Mouse (Mus musculus): ENCODE results near the gene Nsd1. TPM values are rescaled to one million over a fixed set of nuclear protein-coding genes. Genes with fewer than 3 reads are reported as not detected.

Nsd1 gene
- polyA plus RNA-seq, 1 experiment from 2014 or later, result 13.3 TPM

DNA sequence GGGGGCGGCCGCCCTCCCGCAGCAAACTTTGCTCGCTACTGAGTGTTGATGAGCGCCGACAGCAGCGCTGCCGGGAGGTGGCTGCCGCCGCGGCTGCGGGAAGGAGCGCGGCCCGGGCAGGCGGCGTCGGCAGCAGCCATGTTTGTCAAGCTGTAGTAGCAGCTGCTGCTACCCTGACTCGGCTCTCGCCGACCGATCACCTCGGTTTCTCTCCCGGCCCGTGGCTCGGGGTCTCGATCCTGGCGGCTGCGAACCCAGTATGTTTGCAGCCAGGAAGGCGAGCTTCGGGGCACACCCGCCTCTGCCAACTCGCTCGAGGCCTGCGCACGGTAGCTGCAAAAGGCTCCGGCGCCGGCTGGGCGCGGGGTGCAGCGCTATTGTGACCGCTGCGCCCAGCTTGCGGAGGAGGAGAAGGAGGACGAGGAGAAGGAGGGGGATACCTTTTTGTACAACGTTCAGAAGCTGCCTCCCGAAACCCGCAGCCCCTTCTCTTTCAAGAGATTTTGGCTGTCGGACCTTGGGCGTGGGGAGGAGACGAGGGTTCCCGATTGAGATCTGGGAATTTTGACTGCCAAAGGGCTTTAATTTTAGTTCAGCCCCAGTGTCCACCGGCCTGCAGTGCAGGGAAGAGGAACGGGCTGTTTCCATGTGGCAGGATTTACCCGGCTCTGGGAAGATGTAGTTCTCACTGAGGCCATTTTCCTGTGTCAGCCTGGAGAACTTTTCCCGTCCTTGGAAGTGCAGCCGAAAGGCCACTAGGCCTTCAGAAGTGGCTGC lies 3.0 kb downstream of the Nsd1 start:
- peaks cover 75% of the 10 kb centered on the region for H3K4me1 ChIP-seq (replicated peaks)
- peak overlapping the region; percentile 93 for H3K27ac ChIP-seq (replicated peaks)
- peaks cover 38% of the 10 kb centered on the region for H3K36me3 ChIP-seq (replicated peaks)
- H3K9me3 ChIP-seq (replicated peaks), result no peaks in the 10 kb centered on the region
- peak overlapping the region; percentile 86 for H3K4me3 ChIP-seq (replicated peaks)
- H3K9ac ChIP-seq, result peak overlapping the region; percentile 93
- H3K4me2 ChIP-seq, result peak overlapping the region; percentile 100
- under 1% methylated on average over 58 of the region's 58 CpGs for WGBS (ENCODE audit: insufficient replicate concordance)
- ATAC-seq (ENCODE audit: insufficient read depth), result no peak; the same call in 1 of the 2 replicates
- 0 out of 2 replicates have a peak, but pooled peaks cover 3% of the 10 kb centered on the region for H3K27me3 ChIP-seq

DNA sequence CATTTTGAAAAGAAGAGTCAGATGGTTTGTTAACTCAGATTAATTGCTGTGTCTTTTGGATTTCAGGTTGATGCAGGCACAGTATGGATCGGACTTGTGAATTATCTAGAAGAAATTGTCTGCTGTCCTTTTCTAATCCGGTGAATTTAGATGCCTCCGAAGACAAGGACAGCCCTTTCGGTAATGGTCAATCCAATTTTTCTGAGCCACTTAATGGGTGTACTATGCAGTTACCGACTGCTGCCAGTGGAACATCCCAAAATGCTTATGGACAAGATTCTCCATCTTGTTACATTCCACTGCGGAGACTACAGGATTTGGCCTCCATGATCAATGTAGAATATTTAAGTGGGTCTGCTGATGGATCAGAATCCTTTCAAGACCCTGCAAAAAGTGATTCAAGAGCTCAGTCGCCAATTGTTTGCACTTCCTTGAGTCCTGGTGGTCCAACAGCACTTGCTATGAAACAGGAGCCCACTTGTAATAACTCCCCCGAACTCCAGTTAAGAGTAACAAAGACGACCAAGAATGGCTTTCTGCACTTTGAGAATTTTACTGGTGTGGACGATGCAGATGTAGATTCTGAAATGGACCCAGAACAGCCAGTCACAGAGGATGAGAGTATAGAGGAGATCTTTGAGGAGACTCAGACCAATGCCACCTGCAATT lies 3.7 kb downstream of the Nsd1 start:
- Histone ChIP-seq H3K9ac (peak overlapping the region; percentile 93), H3K27ac (replicated peaks) (peak overlapping the region; percentile 93; the same call in 1 of the 2 replicates), H3K4me3 (replicated peaks) (peak overlapping the region; percentile 86), H3K9me3 (replicated peaks) (no peaks in the 10 kb centered on the region), H3K4me1 (replicated peaks) (peaks cover 80% of the 10 kb centered on the region), H3K27me3 (0 out of 2 replicates have a peak, but pooled peaks cover 3% of the 10 kb centered on the region), H3K4me2 (peak overlapping the region; percentile 100), H3K36me3 (replicated peaks) (peaks cover 44% of the 10 kb centered on the region)
- no peak for ATAC-seq (ENCODE audit: insufficient read depth)
- WGBS (ENCODE audit: insufficient replicate concordance), result 55% methylated on average over 10 of the region's 10 CpGs

DNA sequence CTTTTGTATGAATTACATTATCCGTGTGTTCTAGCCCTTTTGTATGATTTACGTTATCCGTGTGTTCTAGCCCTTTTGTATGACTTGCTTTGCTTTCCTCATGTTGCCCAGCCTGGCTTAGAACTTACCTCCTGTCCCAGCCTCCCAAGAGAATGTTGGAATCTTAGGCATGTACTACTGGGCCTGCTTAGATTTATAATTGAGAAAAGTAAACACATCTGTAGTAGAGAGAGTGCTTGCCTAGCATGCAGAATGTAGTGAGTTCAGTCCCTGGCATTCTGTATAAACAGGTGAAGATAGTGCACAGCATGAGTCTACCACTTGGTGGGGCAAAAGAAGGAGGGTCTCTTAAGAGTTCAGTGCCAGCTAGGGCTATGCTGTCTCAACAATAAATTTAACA lies 14.8 kb downstream of the Nsd1 start:
- 89% methylated on average over 3 of the region's 3 CpGs for WGBS (ENCODE audit: insufficient replicate concordance)
- no peak for ATAC-seq (ENCODE audit: insufficient read depth)
- H3K9me3 ChIP-seq (replicated peaks), result no peaks in the 10 kb centered on the region
- H3K4me1 ChIP-seq (replicated peaks), result no peaks in the 10 kb centered on the region
- no peak overlapping the region for H3K4me3 ChIP-seq (replicated peaks)
- H3K36me3 ChIP-seq (replicated peaks), result peaks cover 76% of the 10 kb centered on the region
- no peak overlapping the region for H3K27ac ChIP-seq (replicated peaks)
- no peak overlapping the region for H3K9ac ChIP-seq
- no peak overlapping the region for H3K4me2 ChIP-seq
- no peaks in the 10 kb centered on the region for H3K27me3 ChIP-seq

GRCm38 (mm10) chr13:55230701-55231100 lies 21.1 kb downstream of the Nsd1 start:
- WGBS (ENCODE audit: insufficient replicate concordance), result 73% methylated on average over 1 of the region's 1 CpGs
- peaks cover 74% of the 10 kb centered on the region for H3K36me3 ChIP-seq (replicated peaks)

GRCm38 (mm10) chr13:55243205-55243604 lies 33.6 kb downstream of the Nsd1 start:
- Histone ChIP-seq H3K27ac (replicated peaks) (no peak overlapping the region), H3K9me3 (replicated peaks) (no peaks in the 10 kb centered on the region), H3K27me3 (no peaks in the 10 kb centered on the region), H3K4me2 (no peak overlapping the region), H3K9ac (no peak overlapping the region), H3K4me3 (replicated peaks) (no peak overlapping the region), H3K4me1 (replicated peaks) (no peaks in the 10 kb centered on the region), H3K36me3 (replicated peaks) (peaks cover 83% of the 10 kb centered on the region)
- 85% methylated on average over 3 of the region's 3 CpGs for WGBS (ENCODE audit: insufficient replicate concordance)
- ATAC-seq (ENCODE audit: insufficient read depth), result no peak

More at GRCm38 (mm10) chr13:55230701-55231100, 21.1 kb downstream of the Nsd1 start:
- H3K4me1 ChIP-seq (replicated peaks), result no peaks in the 10 kb centered on the region
- no peak overlapping the region for H3K4me3 ChIP-seq (replicated peaks)
- no peak for ATAC-seq (ENCODE audit: insufficient read depth)
- no peak overlapping the region for H3K9ac ChIP-seq
- H3K27me3 ChIP-seq, result no peaks in the 10 kb centered on the region
- no peaks in the 10 kb centered on the region for H3K9me3 ChIP-seq (replicated peaks)
- no peak overlapping the region for H3K4me2 ChIP-seq
- no peak overlapping the region for H3K27ac ChIP-seq (replicated peaks)

- H3K9me3 ChIP-seq (replicated peaks), result no peaks in the 10 kb centered on the region
- no peak overlapping the region for H3K4me2 ChIP-seq
- H3K4me1 ChIP-seq (replicated peaks), result peaks cover 6% of the 10 kb centered on the region; the same call in 1 of the 2 replicates
- no peak overlapping the region for H3K4me3 ChIP-seq (replicated peaks)
- peaks cover 67% of the 10 kb centered on the region for H3K36me3 ChIP-seq (replicated peaks)
- WGBS (ENCODE audit: insufficient replicate concordance), result 79% methylated on average over 17 of the region's 17 CpGs
- ATAC-seq (ENCODE audit: insufficient read depth), result no peak
- H3K9ac ChIP-seq, result no peak overlapping the region
- H3K27me3 ChIP-seq, result no peaks in the 10 kb centered on the region
- no peak overlapping the region for H3K27ac ChIP-seq (replicated peaks)
Observed at GRCm38 (mm10) chr13:55247293-55248030, 37.9 kb downstream of the Nsd1 start.

DNA sequence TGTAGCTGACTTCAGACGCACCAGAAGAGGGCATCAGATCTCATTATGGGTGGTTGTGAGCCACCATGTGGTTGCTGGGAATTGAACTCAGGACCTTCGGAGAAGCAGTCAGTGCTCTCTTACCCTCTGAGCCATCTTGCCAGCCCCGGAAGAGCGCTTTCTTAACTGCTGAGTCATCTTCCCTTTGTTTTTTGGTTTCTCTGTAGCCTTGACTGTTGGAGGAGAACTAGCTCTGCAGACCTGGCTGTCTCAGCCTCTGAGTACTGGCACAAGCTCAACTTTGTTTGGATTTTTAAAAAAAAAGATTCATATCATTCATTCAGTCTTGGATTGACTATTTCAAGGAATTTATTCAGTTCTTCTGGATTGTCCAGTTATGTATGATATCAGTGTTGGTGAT lies 39.7 kb downstream of the Nsd1 start:
- Histone ChIP-seq H3K27ac (replicated peaks) (no peak overlapping the region), H3K4me1 (replicated peaks) (peaks cover 9% of the 10 kb centered on the region; the same call in 1 of the 2 replicates), H3K9me3 (replicated peaks) (no peaks in the 10 kb centered on the region), H3K36me3 (replicated peaks) (peaks cover 68% of the 10 kb centered on the region), H3K4me2 (no peak overlapping the region), H3K4me3 (replicated peaks) (no peak overlapping the region), H3K9ac (no peak overlapping the region), H3K27me3 (no peaks in the 10 kb centered on the region)
- WGBS (ENCODE audit: insufficient replicate concordance), result 36% methylated on average over 4 of the region's 4 CpGs
- no peak for ATAC-seq (ENCODE audit: insufficient read depth)

- Histone ChIP-seq H3K27me3 (no peaks in the 10 kb centered on the region), H3K9ac (no peak overlapping the region), H3K9me3 (replicated peaks) (no peaks in the 10 kb centered on the region), H3K27ac (replicated peaks) (no peak overlapping the region), H3K36me3 (replicated peaks) (peaks cover 47% of the 10 kb centered on the region), H3K4me2 (no peak overlapping the region), H3K4me1 (replicated peaks) (peaks cover 14% of the 10 kb centered on the region; the same call in 1 of the 2 replicates), H3K4me3 (replicated peaks) (no peak overlapping the region)
- ATAC-seq (ENCODE audit: insufficient read depth), result peak; percentile 25; the same call in 1 of the 2 replicates
- 77% methylated on average over 4 of the region's 4 CpGs for WGBS (ENCODE audit: insufficient replicate concordance)
Observed at GRCm38 (mm10) chr13:55252820-55253219, 43.2 kb downstream of the Nsd1 start.

DNA sequence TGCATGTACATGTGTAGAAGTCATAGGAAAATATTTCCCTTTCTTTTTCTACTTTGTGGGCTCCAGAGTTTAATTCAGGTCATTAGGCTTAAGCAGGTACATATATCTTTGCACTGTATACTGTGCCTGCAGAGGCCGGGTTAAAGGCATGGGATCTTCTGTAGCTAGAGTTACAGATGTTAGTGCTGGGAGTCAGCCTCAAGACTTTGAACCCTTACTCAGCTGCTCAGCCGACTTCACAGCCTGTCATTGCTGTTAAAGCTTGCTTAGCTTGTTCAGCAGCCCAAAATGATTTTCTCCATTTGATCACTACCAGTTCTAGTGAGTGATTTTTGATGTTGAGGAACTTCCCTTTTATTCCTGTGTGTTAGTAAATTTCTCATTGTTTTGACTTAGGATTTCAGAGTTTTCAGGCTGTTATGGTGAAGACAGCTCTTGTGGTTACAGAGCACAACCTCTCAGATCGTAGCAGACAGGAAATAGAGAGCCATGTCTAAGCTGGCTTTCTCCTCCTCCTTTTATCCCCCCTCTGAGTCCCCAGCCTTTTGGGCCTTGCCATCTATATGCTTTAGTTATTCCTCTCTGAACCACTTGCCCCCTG lies 45.6 kb downstream of the Nsd1 start:
- Histone ChIP-seq H3K4me1 (replicated peaks) (peaks cover 8% of the 10 kb centered on the region; the same call in 1 of the 2 replicates), H3K27ac (replicated peaks) (no peak overlapping the region), H3K9me3 (replicated peaks) (no peaks in the 10 kb centered on the region), H3K36me3 (replicated peaks) (peaks cover 41% of the 10 kb centered on the region), H3K27me3 (no peaks in the 10 kb centered on the region), H3K4me3 (replicated peaks) (no peak overlapping the region), H3K9ac (no peak overlapping the region), H3K4me2 (no peak overlapping the region)
- ATAC-seq (ENCODE audit: insufficient read depth), result no peak
- WGBS (ENCODE audit: insufficient replicate concordance), result 32% methylated on average over 3 of the region's 3 CpGs

- H3K27ac ChIP-seq (replicated peaks), result no peak overlapping the region
- no peak for ATAC-seq (ENCODE audit: insufficient read depth)
- no peaks in the 10 kb centered on the region for H3K9me3 ChIP-seq (replicated peaks)
- H3K4me2 ChIP-seq, result no peak overlapping the region
- peaks cover 48% of the 10 kb centered on the region for H3K36me3 ChIP-seq (replicated peaks)
- no peak overlapping the region for H3K4me3 ChIP-seq (replicated peaks)
- H3K4me1 ChIP-seq (replicated peaks), result peaks cover 5% of the 10 kb centered on the region; the same call in 1 of the 2 replicates
- WGBS (ENCODE audit: insufficient replicate concordance), result 86% methylated on average over 3 of the region's 3 CpGs
- H3K9ac ChIP-seq, result no peak overlapping the region
- no peaks in the 10 kb centered on the region for H3K27me3 ChIP-seq
Observed at GRCm38 (mm10) chr13:55258651-55259050, 49.1 kb downstream of the Nsd1 start.

All from liver, embryonic 15.5 days (tissue).